ENCODE assay signal across 18 mouse cellular contexts in the genomic region with DNA sequence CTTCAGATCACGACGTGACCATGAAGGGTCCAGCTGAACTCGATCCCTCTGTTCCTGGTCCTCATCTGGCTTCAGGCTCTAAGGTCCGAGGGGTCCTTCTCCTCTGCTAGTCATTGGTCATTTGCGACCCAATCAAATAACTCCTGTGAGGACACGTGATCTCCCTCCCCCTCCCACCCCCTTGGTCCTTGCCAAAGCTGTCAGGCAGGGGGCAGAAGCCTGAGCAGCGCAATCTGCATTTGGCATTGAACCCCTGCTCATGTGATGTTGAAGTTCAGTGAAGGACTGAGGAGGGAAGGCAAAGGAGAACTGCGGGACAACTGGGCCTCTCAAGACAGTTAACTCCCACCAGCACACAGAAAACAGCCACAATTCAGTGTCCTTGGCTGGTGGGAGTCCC. TPM values are rescaled to one million over a fixed set of nuclear protein-coding genes. Genes with fewer than 3 reads are reported as not detected.
DNase-seq lines count a peak whose midpoint lies in the region; ATAC-seq lines count a peak whose summit lies in the region.
"Had no signal": no experiment of that assay in that cellular context is flagged by ENCODE, and none has a peak within 500 bp of the region (broad histone marks: within the 10 kb centered on the region; RNA-seq: fewer than 3 reads in every experiment).

No protein-coding gene starts in this region.

- no peak overlapping the region for H3K4me2 ChIP-seq in forebrain, embryonic 14.5 days (ENCODE audit: low read length)
- H3K4me2 ChIP-seq in forebrain, embryonic 13.5 days = no peak overlapping the region
- H3K4me2 ChIP-seq: liver, embryonic 15.5 days had no signal

- no peak overlapping the region for H3K4me3 ChIP-seq in forebrain, embryonic 14.5 days (ENCODE audit: low read depth, low read length)
- no peak overlapping the region for H3K4me3 ChIP-seq in forebrain, embryonic 13.5 days
- H3K4me3 ChIP-seq: liver, embryonic 15.5 days had no signal

- ATAC-seq in forebrain, embryonic 14.5 days = no peak
- no peak for ATAC-seq in forebrain, embryonic 13.5 days

- peaks cover 12% of the 10 kb centered on the region; the same call in 1 of the 2 replicates for H3K27me3 ChIP-seq in forebrain, embryonic 14.5 days (replicated peaks; ENCODE audit: control insufficient read depth, insufficient read depth, low read length)
- H3K27me3 ChIP-seq in forebrain, embryonic 13.5 days = peaks cover 65% of the 10 kb centered on the region

- intact Hi-C loops in left cerebral cortex, postnatal 4 days (cut with DNase I) = no loop called here
- intact Hi-C loops in left cerebral cortex, postnatal 14 days (cut with DNase I) = no loop called here

- H3K36me3 ChIP-seq in forebrain, embryonic 14.5 days (ENCODE audit: control insufficient read depth, insufficient read depth, low read length) = no peaks in the 10 kb centered on the region
- no peaks in the 10 kb centered on the region for H3K36me3 ChIP-seq in forebrain, embryonic 13.5 days (ENCODE audit: poor library complexity, severe bottlenecking)
- H3K36me3 ChIP-seq: liver, embryonic 15.5 days had no signal

- no peak overlapping the region for H3K27ac ChIP-seq in forebrain, embryonic 14.5 days (ENCODE audit: low read depth, low read length)
- H3K27ac ChIP-seq in forebrain, embryonic 13.5 days = no peak overlapping the region; the same call in 1 of the 2 replicates
- H3K27ac ChIP-seq: liver, embryonic 15.5 days had no signal

- peaks cover 61% of the 10 kb centered on the region for H3K4me1 ChIP-seq in forebrain, embryonic 14.5 days (ENCODE audit: control insufficient read depth, insufficient read depth, low read length)
- H3K4me1 ChIP-seq in forebrain, embryonic 13.5 days = peaks cover 79% of the 10 kb centered on the region
- H3K4me1 ChIP-seq: liver, embryonic 15.5 days had no signal

- WGBS in forebrain, embryonic 14.5 days = 22% methylated on average over 8 of the region's 8 CpGs
- 28% methylated on average over 8 of the region's 8 CpGs for WGBS in forebrain, embryonic 13.5 days

- peak; percentile 70 for DNase-seq in forebrain, embryonic 14.5 days (ENCODE audit: low spot score)
- DNase-seq in left cerebral cortex, postnatal 4 days = peak; percentile 69
- DNase-seq in left cerebral cortex, postnatal 14 days (ENCODE audit: low spot score in 2 of 2) = no peak
- DNase-seq in ES-CJ7 (ENCODE audit: low read depth, low spot score) = peak; percentile 42
- peak; percentile 32 for DNase-seq in forelimb bud, embryonic 11.5 days (ENCODE audit: low read depth, low spot score)
- no peak for DNase-seq in thymus, postnatal 4 days
- no peak for DNase-seq in layer of hippocampus, adult 9-10 months (ENCODE audit: low spot score)
- DNase-seq: adrenal gland, adult 8-10 months; B cell, adult 2 months; cerebellum, adult 11 months; kidney, postnatal 14 days had no signal

- no peak overlapping the region for H3K9ac ChIP-seq in forebrain, embryonic 14.5 days (ENCODE audit: low read length)
- H3K9ac ChIP-seq in forebrain, embryonic 13.5 days = no peak overlapping the region
- H3K9ac ChIP-seq: liver, embryonic 15.5 days had no signal

- H3K9me3 ChIP-seq in forebrain, embryonic 14.5 days (replicated peaks; ENCODE audit: control insufficient read depth, low read length) = no peaks in the 10 kb centered on the region
- H3K9me3 ChIP-seq in forebrain, embryonic 13.5 days (replicated peaks) = no peaks in the 10 kb centered on the region
- H3K9me3 ChIP-seq: liver, embryonic 15.5 days had no signal

RNA-seq across cellular contexts. Expression of gene A230072I06Rik, which starts 51.4 kb away (rescaled TPM):
- polyA plus RNA-seq in forebrain, embryonic 14.5 days (2014; fragmentation: Nextera tagmentation; extraction: Ambion mirVana) = 0.27 TPM in 1 of 2 replicates, not detected in the other
- polyA plus RNA-seq in forebrain, embryonic 13.5 days (2015; fragmentation: Nextera tagmentation; extraction: Ambion mirVana) = 0.21 and 0.28 TPM in 2 replicates
- total RNA-seq in left cerebral cortex, postnatal 4 days (2021) = under 1 TPM in 1 of 2 experiments, not detected in 1; 0.44 TPM
- total RNA-seq in left cerebral cortex, postnatal 14 days (2021) = not detected
- total RNA-seq: adrenal gland, adult 8-10 months; gastrocnemius, adult 8-10 months; left cerebral cortex, postnatal 10 days had no signal
- polyA plus RNA-seq: embryonic facial prominence, embryonic 14.5 days; heart, embryonic 14.5 days; liver, embryonic 15.5 days; thymus, postnatal 0 days had no signal

Comparison
In these comparisons a context has a peak if more than half of its experiments do, and no peak if none do; other contexts are left out.
1. DNase-seq: peak in forebrain, embryonic 14.5 days (single experiment), left cerebral cortex, postnatal 4 days (single experiment), ES-CJ7 (single experiment) and forelimb bud, embryonic 11.5 days (single experiment); none in left cerebral cortex, postnatal 14 days (0 of 2), thymus, postnatal 4 days (single experiment) and layer of hippocampus, adult 9-10 months (single experiment).